Mouse (Mus musculus) heart, adult 2 months (tissue): ENCODE measurements at regions not wholly inside any gene's neighbourhood (a gene's known extent, or its start where the extent isn't known, plus 50 kb on each side); places are given as distances from the start of the nearest gene placed in this dataset.
A peak's percentile ranks its signal among the peaks of the same experiment; 100 is the strongest.

Experiments
- DNase-seq, 2 experiments: peaks; one replicate each; pipeline ENCODE4 v3.0.0; 2021
- H3K27ac ChIP-seq: fragments of 200-600 bp; 2 replicates; pipeline ENCODE4 v1.8.1; 2022
- H3K27me3 ChIP-seq: fragments of 200-500 bp; 2 replicates; pipeline ENCODE4 v1.6.1; 2012; ENCODE audit warnings: mild to moderate bottlenecking, low read length, inconsistent platforms, mixed read lengths; ENCODE audit not compliant: control insufficient read depth, insufficient read depth
- H3K36me3 ChIP-seq: fragments of 200-500 bp; 2 replicates; pipeline ENCODE4 v1.6.1; 2012; ENCODE audit warnings: low read length, inconsistent platforms; ENCODE audit not compliant: control insufficient read depth, insufficient read depth
- H3K4me1 ChIP-seq: fragments of 200-500 bp; 2 replicates; pipeline ENCODE4 v1.6.1; 2011; ENCODE audit warnings: low read length; ENCODE audit not compliant: control insufficient read depth, insufficient read depth
- H3K4me3 ChIP-seq: fragments of 200-600 bp; 2 replicates; pipeline ENCODE4 v1.8.1; 2022
- H3K79me2 ChIP-seq: fragments of 200-500 bp; replicated peaks from 2 replicates; pipeline ENCODE4 v1.6.1; 2012; ENCODE audit warnings: mild to moderate bottlenecking, inconsistent platforms, low read length, moderate library complexity, mixed read lengths; ENCODE audit not compliant: control insufficient read depth, insufficient read depth
- H3K9ac ChIP-seq: fragments of 200-500 bp; 2 replicates; pipeline ENCODE4 v1.6.1; 2012; ENCODE audit warnings: low read depth, mild to moderate bottlenecking, control low read depth, inconsistent platforms, low read length, mixed read lengths
- CTCF ChIP-seq: fragments of 200-600 bp; IDR thresholded peaks from 2 replicates; pipeline ENCODE4 v1.8.1; 2022; ENCODE audit warnings: antibody characterized with exemption, mild to moderate bottlenecking, moderate library complexity
- EP300 ChIP-seq: fragments of 200-500 bp; IDR thresholded peaks from 2 replicates; pipeline ENCODE4 v1.6.1; 2011; ENCODE audit warnings: low read depth, low read length, control low read depth; ENCODE audit not compliant: insufficient read depth
- POLR2A ChIP-seq: fragments of 200-500 bp; IDR thresholded peaks from 2 replicates; pipeline ENCODE4 v1.6.1; 2011; ENCODE audit warnings: mild to moderate bottlenecking, low read depth, low read length, control low read depth; ENCODE audit not compliant: insufficient read depth
- WGBS: fragments of 180-500 bp; shearing (Covaris S2); methylation state at CpG from one replicate; pipeline ENCODE4 v1.1.7; 2018; 5-methylcytosine and 5-hydroxymethylcytosine counted together
- intact Hi-C: fragments of 180-260 bp; cut with DNase I; formaldehyde crosslinking; loops from one replicate; pipeline ENCODE4 v1.15.1; 2025

- Histone ChIP-seq H3K4me3 (no peak overlapping the region), H3K27me3 (no peaks in the 10 kb centered on the region), H3K79me2 (no peaks in the 10 kb centered on the region), H3K27ac (peak overlapping the region; percentile 51), H3K9ac (no peak overlapping the region), H3K36me3 (no peaks in the 10 kb centered on the region), H3K4me1 (no peaks in the 10 kb centered on the region; the same call in 1 of the 2 replicates)
- WGBS = 26% methylated on average over 4 of the region's 4 CpGs
- intact Hi-C loops = loop anchor here (10.0 kb wide), 1 partner anchor 167 kb away; no protein-coding TSS in a partner anchor
- no peak for DNase-seq
- no peak for TF ChIP-seq POLR2A
- TF ChIP-seq EP300 = no peak
- TF ChIP-seq CTCF = no peak
These were observed 464.3 kb upstream of the Zeb2 start for GRCm38 (mm10) chr2:45581549-45581925.

GRCm38 (mm10) chr2:45580838-45581548 is 463.8 kb upstream of the Zeb2 start:
- Histone ChIP-seq H3K36me3 (no peaks in the 10 kb centered on the region), H3K4me3 (no peak overlapping the region), H3K4me1 (no peaks in the 10 kb centered on the region; the same call in 1 of the 2 replicates), H3K79me2 (no peaks in the 10 kb centered on the region), H3K27ac (peak overlapping the region; percentile 51), H3K9ac (no peak overlapping the region), H3K27me3 (no peaks in the 10 kb centered on the region)
- intact Hi-C loops = loop anchor here (10.0 kb wide), 1 partner anchor 166 kb away; no protein-coding TSS in a partner anchor
- WGBS = 10% methylated on average over 8 of the region's 8 CpGs
- DNase-seq = peak; percentile 50 to 70
- TF ChIP-seq EP300 (no peak), POLR2A (no peak), CTCF (peak; percentile 47)

- no peak for TF ChIP-seq POLR2A
- TF ChIP-seq CTCF = no peak
- TF ChIP-seq EP300 = no peak
- no peaks in the 10 kb centered on the region for H3K79me2 ChIP-seq
- WGBS = 28% methylated on average over 3 of the region's 3 CpGs
- no peaks in the 10 kb centered on the region for H3K27me3 ChIP-seq
- H3K4me3 ChIP-seq = no peak overlapping the region
- no peak overlapping the region for H3K9ac ChIP-seq
- H3K27ac ChIP-seq = peak overlapping the region; percentile 66
- intact Hi-C loops = loop anchor here (5.0 kb wide), 1 partner anchor 56 kb away; no protein-coding TSS in a partner anchor
- H3K4me1 ChIP-seq = no peaks in the 10 kb centered on the region; the same call in 1 of the 2 replicates
- peaks cover 2% of the 10 kb centered on the region; the same call in 1 of the 2 replicates for H3K36me3 ChIP-seq
- DNase-seq = peak in 1 of 2 experiments; percentile 59
These were observed 455.7 kb upstream of the Zeb2 start for GRCm38 (mm10) chr2:45572906-45573305.

GRCm38 (mm10) chr2:45554707-45555106 is 437.5 kb upstream of the Zeb2 start:
- H3K27ac ChIP-seq = no peak overlapping the region
- H3K36me3 ChIP-seq = no peaks in the 10 kb centered on the region
- no peak overlapping the region for H3K9ac ChIP-seq
- intact Hi-C loops = no loop called here
- H3K27me3 ChIP-seq = no peaks in the 10 kb centered on the region
- no peak for TF ChIP-seq EP300
- TF ChIP-seq CTCF = no peak
- TF ChIP-seq POLR2A = no peak
- WGBS = 74% methylated on average over 4 of the region's 4 CpGs
- H3K4me1 ChIP-seq = no peaks in the 10 kb centered on the region
- H3K4me3 ChIP-seq = no peak overlapping the region
- DNase-seq = no peak
- H3K79me2 ChIP-seq = no peaks in the 10 kb centered on the region

GRCm38 (mm10) chr2:45541394-45541793 is 424.2 kb upstream of the Zeb2 start:
- Histone ChIP-seq H3K36me3 (no peaks in the 10 kb centered on the region), H3K9ac (no peak overlapping the region), H3K79me2 (no peaks in the 10 kb centered on the region), H3K27ac (no peak overlapping the region), H3K27me3 (no peaks in the 10 kb centered on the region), H3K4me1 (no peaks in the 10 kb centered on the region), H3K4me3 (no peak overlapping the region)
- intact Hi-C loops = no loop called here
- 91% methylated on average over 3 of the region's 3 CpGs for WGBS
- no peak for TF ChIP-seq POLR2A
- DNase-seq = no peak

- H3K4me1 ChIP-seq = no peaks in the 10 kb centered on the region
- intact Hi-C loops = no loop called here
- no peaks in the 10 kb centered on the region for H3K27me3 ChIP-seq
- no peak for DNase-seq
- H3K27ac ChIP-seq = no peak overlapping the region
- H3K9ac ChIP-seq = no peak overlapping the region
- no peaks in the 10 kb centered on the region for H3K36me3 ChIP-seq
- WGBS = 96% methylated on average over 12 of the region's 12 CpGs
- no peaks in the 10 kb centered on the region for H3K79me2 ChIP-seq
- TF ChIP-seq POLR2A (no peak), CTCF (no peak), EP300 (no peak)
- no peak overlapping the region for H3K4me3 ChIP-seq
These were observed 421.8 kb upstream of the Zeb2 start for GRCm38 (mm10) chr2:45538950-45539349.
